Comparison of ENCODE assay signal across 13 mouse cellular contexts in the genomic region with DNA sequence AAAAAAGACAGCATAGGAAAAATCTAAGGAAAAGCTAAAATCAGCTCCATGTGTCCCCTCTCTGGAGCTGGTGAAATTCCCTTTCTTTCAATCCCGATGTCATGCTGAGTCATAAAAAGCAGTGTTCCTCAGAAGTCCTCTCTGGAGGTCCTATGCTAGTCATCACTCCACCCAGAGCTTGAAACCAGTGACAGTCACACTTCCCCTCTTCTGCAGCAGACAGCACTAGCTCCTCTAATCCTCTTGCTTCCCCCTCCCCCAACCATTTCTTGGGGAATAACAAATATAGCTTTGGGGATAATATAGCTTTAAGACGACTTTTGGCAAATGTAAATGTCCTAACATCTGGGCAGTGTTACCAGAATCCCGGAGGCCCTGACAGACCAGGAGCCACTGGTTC. TPM values are rescaled to one million over a fixed set of nuclear protein-coding genes. Genes with fewer than 3 reads are reported as not detected.
DNase-seq lines count a peak whose midpoint lies in the region; ATAC-seq and TF ChIP-seq lines count a peak whose summit lies in the region.
"Had no signal": no experiment of that assay in that cellular context is flagged by ENCODE, and none has a peak within 500 bp of the region (broad histone marks: within the 10 kb centered on the region; RNA-seq: fewer than 3 reads in every experiment).

A gene (plus strand): TSS at position 166 of the 400 bp plus-strand sequence.

- WGBS in heart, embryonic 12.5 days: 25% methylated on average over 3 of the region's 3 CpGs
- WGBS in heart, embryonic 11.5 days (ENCODE audit: insufficient replicate concordance): 23% methylated on average over 3 of the region's 3 CpGs
- 32% methylated on average over 3 of the region's 3 CpGs for WGBS in stomach, embryonic 14.5 days
- WGBS in stomach, postnatal 0 days: 41% methylated on average over 3 of the region's 3 CpGs
- 23% methylated on average over 3 of the region's 3 CpGs for WGBS in heart, postnatal 0 days
- 23% methylated on average over 3 of the region's 3 CpGs for WGBS in liver, embryonic 12.5 days (ENCODE audit: insufficient replicate concordance)

- H3K27me3 ChIP-seq in heart, embryonic 12.5 days (replicated peaks): no peaks in the 10 kb centered on the region
- no peaks in the 10 kb centered on the region for H3K27me3 ChIP-seq in heart, embryonic 11.5 days (ENCODE audit: control insufficient read depth, insufficient read depth, low read length)
- no peaks in the 10 kb centered on the region for H3K27me3 ChIP-seq in stomach, embryonic 14.5 days (ENCODE audit: control insufficient read depth, insufficient read depth, low read length)
- H3K27me3 ChIP-seq in stomach, postnatal 0 days (ENCODE audit: control insufficient read depth, insufficient read depth, low read length): no peaks in the 10 kb centered on the region
- H3K27me3 ChIP-seq in heart, postnatal 0 days (ENCODE audit: control insufficient read depth, insufficient read depth, low read length): no peaks in the 10 kb centered on the region
- H3K27me3 ChIP-seq in liver, embryonic 12.5 days (replicated peaks): peaks cover 15% of the 10 kb centered on the region; the same call in 1 of the 2 replicates

- 0 out of 2 replicates have a peak within 1 kb of the TSS, but pooled peaks have one; percentile 16 for H3K4me2 ChIP-seq in heart, embryonic 12.5 days
- H3K4me2 ChIP-seq in heart, embryonic 11.5 days: no peak within 1 kb of the TSS
- 0 out of 2 replicates have a peak within 1 kb of the TSS, but pooled peaks have one; percentile 16 for H3K4me2 ChIP-seq in stomach, embryonic 14.5 days (replicated peaks; ENCODE audit: low read depth, low read length)
- H3K4me2 ChIP-seq in stomach, postnatal 0 days (replicated peaks; ENCODE audit: low read depth): no peak within 1 kb of the TSS
- H3K4me2 ChIP-seq in heart, postnatal 0 days (ENCODE audit: low read depth, low read length): 0 out of 2 replicates have a peak within 1 kb of the TSS, but pooled peaks have one; percentile 11
- H3K4me2 ChIP-seq in liver, embryonic 12.5 days: no peak within 1 kb of the TSS

- no peak for DNase-seq in stomach, postnatal 0 days (ENCODE audit: low spot score)
- DNase-seq in heart, postnatal 0 days (ENCODE audit: low spot score): no peak
- no peak for DNase-seq in retina, postnatal 1 day
- DNase-seq: cerebellum, postnatal 25 days; kidney, adult 18-20 months; liver; thymus, postnatal 36 days had no signal

- no peaks in the 10 kb centered on the region for H3K36me3 ChIP-seq in heart, embryonic 12.5 days
- no peaks in the 10 kb centered on the region for H3K36me3 ChIP-seq in heart, embryonic 11.5 days (ENCODE audit: control insufficient read depth, insufficient read depth, low read length)
- no peaks in the 10 kb centered on the region for H3K36me3 ChIP-seq in stomach, embryonic 14.5 days (ENCODE audit: control insufficient read depth, insufficient read depth, low read length)
- H3K36me3 ChIP-seq in stomach, postnatal 0 days (ENCODE audit: control insufficient read depth, insufficient read depth, low read length): no peaks in the 10 kb centered on the region
- no peaks in the 10 kb centered on the region for H3K36me3 ChIP-seq in heart, postnatal 0 days (replicated peaks; ENCODE audit: control insufficient read depth, insufficient read depth, low read length)
- no peaks in the 10 kb centered on the region for H3K36me3 ChIP-seq in liver, embryonic 12.5 days

- no peak for TF ChIP-seq EP300 in stomach, postnatal 0 days (optimal IDR thresholded peaks at IDR 0.05)
- no peak for TF ChIP-seq EP300 in heart, postnatal 0 days (IDR thresholded peaks at IDR 0.05; ENCODE audit: low read depth)

- no peak within 1 kb of the TSS for H3K4me3 ChIP-seq in heart, embryonic 12.5 days
- H3K4me3 ChIP-seq in heart, embryonic 11.5 days (ENCODE audit: low read depth, low read length): no peak within 1 kb of the TSS
- H3K4me3 ChIP-seq in stomach, embryonic 14.5 days (ENCODE audit: low read depth, low read length): no peak within 1 kb of the TSS
- H3K4me3 ChIP-seq in stomach, postnatal 0 days (ENCODE audit: low read depth, low read length): no peak within 1 kb of the TSS
- H3K4me3 ChIP-seq in heart, postnatal 0 days (ENCODE audit: low read depth, low read length): 0 out of 2 replicates have a peak within 1 kb of the TSS, but pooled peaks have one; percentile 12
- H3K4me3 ChIP-seq in liver, embryonic 12.5 days: no peak within 1 kb of the TSS

- TF ChIP-seq CTCF in stomach, postnatal 0 days (IDR thresholded peaks at IDR 0.05; ENCODE audit: low read depth): no peak
- no peak for TF ChIP-seq CTCF in heart, postnatal 0 days (IDR thresholded peaks at IDR 0.05; ENCODE audit: low read depth)

- H3K9me3 ChIP-seq in heart, embryonic 12.5 days (replicated peaks): no peaks in the 10 kb centered on the region
- no peaks in the 10 kb centered on the region for H3K9me3 ChIP-seq in heart, embryonic 11.5 days (replicated peaks; ENCODE audit: control insufficient read depth, low read length)
- no peaks in the 10 kb centered on the region for H3K9me3 ChIP-seq in stomach, embryonic 14.5 days (ENCODE audit: control insufficient read depth, low read depth, low read length)
- no peaks in the 10 kb centered on the region for H3K9me3 ChIP-seq in stomach, postnatal 0 days (ENCODE audit: control insufficient read depth, low read length)
- H3K9me3 ChIP-seq in heart, postnatal 0 days (replicated peaks; ENCODE audit: control insufficient read depth, low read length): no peaks in the 10 kb centered on the region
- H3K9me3 ChIP-seq in liver, embryonic 12.5 days (replicated peaks): no peaks in the 10 kb centered on the region

- no peak within 1 kb of the TSS for H3K9ac ChIP-seq in heart, embryonic 12.5 days
- no peak within 1 kb of the TSS for H3K9ac ChIP-seq in heart, embryonic 11.5 days (ENCODE audit: low read depth, low read length)
- H3K9ac ChIP-seq in stomach, embryonic 14.5 days (replicated peaks; ENCODE audit: low read depth, low read length): no peak within 1 kb of the TSS
- H3K9ac ChIP-seq in stomach, postnatal 0 days (ENCODE audit: low read length): no peak within 1 kb of the TSS
- H3K9ac ChIP-seq in heart, postnatal 0 days (replicated peaks; ENCODE audit: low read depth, low read length): no peak within 1 kb of the TSS
- no peak within 1 kb of the TSS for H3K9ac ChIP-seq in liver, embryonic 12.5 days

- peak within 1 kb of the TSS; percentile 27; the same call in 1 of the 2 replicates for H3K27ac ChIP-seq in heart, embryonic 12.5 days (ENCODE audit: poor library complexity, severe bottlenecking)
- H3K27ac ChIP-seq in heart, embryonic 11.5 days (ENCODE audit: low read depth, low read length): no peak within 1 kb of the TSS
- peak within 1 kb of the TSS; percentile 27; the same call in 1 of the 2 replicates for H3K27ac ChIP-seq in stomach, embryonic 14.5 days (ENCODE audit: low read length)
- no peak within 1 kb of the TSS for H3K27ac ChIP-seq in stomach, postnatal 0 days (replicated peaks)
- no peak within 1 kb of the TSS for H3K27ac ChIP-seq in heart, postnatal 0 days (ENCODE audit: low read depth)
- H3K27ac ChIP-seq in liver, embryonic 12.5 days: no peak within 1 kb of the TSS

- peaks cover 9% of the 10 kb centered on the region; the same call in 1 of the 2 replicates for H3K4me1 ChIP-seq in heart, embryonic 12.5 days (replicated peaks)
- H3K4me1 ChIP-seq in heart, embryonic 11.5 days (ENCODE audit: control insufficient read depth, insufficient read depth, low read length): 0 out of 2 replicates have a peak, but pooled peaks cover 6% of the 10 kb centered on the region
- H3K4me1 ChIP-seq in stomach, embryonic 14.5 days (ENCODE audit: control insufficient read depth, insufficient read depth, low read length): no peaks in the 10 kb centered on the region
- no peaks in the 10 kb centered on the region for H3K4me1 ChIP-seq in stomach, postnatal 0 days (replicated peaks; ENCODE audit: control insufficient read depth, insufficient read depth)
- H3K4me1 ChIP-seq in heart, postnatal 0 days (ENCODE audit: control insufficient read depth, insufficient read depth): no peaks in the 10 kb centered on the region
- no peaks in the 10 kb centered on the region for H3K4me1 ChIP-seq in liver, embryonic 12.5 days

- no peak for ATAC-seq in heart, embryonic 12.5 days (ENCODE audit: insufficient number of reproducible peaks, low FRiP score)
- no peak for ATAC-seq in heart, embryonic 11.5 days (replicated peaks; ENCODE audit: insufficient number of reproducible peaks, low FRiP score, low TSS enrichment)
- peak; percentile 33; the same call in 1 of the 2 replicates for ATAC-seq in stomach, embryonic 14.5 days (ENCODE audit: insufficient number of reproducible peaks, insufficient read depth, low FRiP score, low read depth)
- ATAC-seq in stomach, postnatal 0 days (ENCODE audit: low FRiP score, low TSS enrichment): no peak
- ATAC-seq in heart, postnatal 0 days (ENCODE audit: insufficient read depth, low read depth): no peak; the same call in 1 of the 2 replicates
- ATAC-seq in liver, embryonic 12.5 days: no peak

RNA-seq across cellular contexts. Expression of the gene that starts here (rescaled TPM):
- polyA plus RNA-seq in heart, embryonic 12.5 days (2016; fragmentation: Nextera tagmentation; extraction: Ambion mirVana): 3.3 and 4.1 TPM in 2 replicates
- 2.2 and 2.8 TPM in 2 replicates for polyA plus RNA-seq in heart, embryonic 11.5 days (2014; fragmentation: Nextera tagmentation; extraction: Ambion mirVana)
- polyA plus RNA-seq in stomach, embryonic 14.5 days (2014; fragmentation: Nextera tagmentation; extraction: Ambion mirVana): 6.8 and 7.0 TPM in 2 replicates
- 7.2 and 7.4 TPM in 2 replicates for polyA plus RNA-seq in stomach, postnatal 0 days (2015; fragmentation: Nextera tagmentation; extraction: Ambion mirVana)
- 8.2 and 8.9 TPM in 2 replicates for total RNA-seq in heart, postnatal 0 days (2014; rRNA removed; ENCODE audit: low replicate concordance)
- polyA plus RNA-seq in heart, postnatal 0 days (2015; fragmentation: Nextera tagmentation; extraction: Ambion mirVana): 8.5 TPM in 2 replicates
- 0.14 and 0.17 TPM in 2 replicates for polyA plus RNA-seq in liver, embryonic 12.5 days (2016; fragmentation: Nextera tagmentation; extraction: Ambion mirVana)
- total RNA-seq: granulocyte monocyte progenitor cell, adult 5-6 weeks; megakaryocyte-erythroid progenitor cell, adult 5-6 weeks had no signal

Comparison
In these comparisons a context has a peak if more than half of its experiments do, and no peak if none do; other contexts are left out.
1. H3K27ac ChIP-seq: peak in heart, embryonic 12.5 days (single experiment) and stomach, embryonic 14.5 days (single experiment); none in heart, embryonic 11.5 days (single experiment), stomach, postnatal 0 days (single experiment), heart, postnatal 0 days (single experiment) and liver, embryonic 12.5 days (single experiment).
2. H3K4me2 ChIP-seq: peak in heart, embryonic 12.5 days (single experiment), stomach, embryonic 14.5 days (single experiment) and heart, postnatal 0 days (single experiment); none in heart, embryonic 11.5 days (single experiment), stomach, postnatal 0 days (single experiment) and liver, embryonic 12.5 days (single experiment).